Mouse (Mus musculus) heart, postnatal 0 days (tissue): ENCODE data around the gene Gabbr1.

Experiments used
- CTCF ChIP-seq: IDR thresholded peaks from 2 replicates; pipeline ENCODE4 v1.5.1; 2016; ENCODE audit warnings: antibody characterized with exemption, control low read depth, low read depth
- EP300 ChIP-seq: IDR thresholded peaks from 2 replicates; pipeline ENCODE4 v1.6.1; 2016; ENCODE audit warnings: antibody characterized with exemption, low read depth

DNA sequence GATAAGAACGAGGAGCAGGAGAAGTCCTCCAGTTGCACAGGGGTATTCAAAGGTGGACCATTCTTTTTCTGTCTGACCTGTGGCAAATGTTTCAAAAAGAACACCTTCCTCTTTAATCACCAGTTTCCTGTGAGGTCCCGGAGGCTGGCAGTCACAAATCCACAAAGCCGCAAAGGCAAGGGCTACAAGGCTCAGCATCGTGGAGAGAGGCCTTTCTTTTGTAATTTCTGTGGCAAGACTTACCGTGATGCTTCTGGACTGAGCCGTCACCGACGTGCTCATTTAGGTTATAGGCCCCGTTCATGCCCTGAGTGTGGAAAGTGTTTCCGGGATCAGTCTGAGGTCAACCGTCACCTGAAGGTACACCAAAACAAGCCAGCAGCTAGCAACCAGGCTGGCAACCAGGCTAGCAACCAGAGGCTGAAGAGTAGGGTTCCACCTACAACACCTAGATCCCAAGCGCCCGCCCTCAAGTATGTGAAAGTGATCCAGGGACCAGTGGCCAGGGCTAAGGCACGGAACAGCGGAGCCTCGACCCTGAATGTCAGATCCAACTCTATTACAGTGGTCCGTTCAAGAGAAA lies 36.2 kb upstream of the Gabbr1 start:
- TF ChIP-seq EP300 (no peak), CTCF (no peak)
